Mouse (Mus musculus): ENCODE results near the gene Ccdc30. TPM values are rescaled to one million over a fixed set of nuclear protein-coding genes. Genes with fewer than 3 reads are reported as not detected.

The Ccdc30 gene
- polyA plus RNA-seq, 1 experiment = 8.8 TPM

DNA sequence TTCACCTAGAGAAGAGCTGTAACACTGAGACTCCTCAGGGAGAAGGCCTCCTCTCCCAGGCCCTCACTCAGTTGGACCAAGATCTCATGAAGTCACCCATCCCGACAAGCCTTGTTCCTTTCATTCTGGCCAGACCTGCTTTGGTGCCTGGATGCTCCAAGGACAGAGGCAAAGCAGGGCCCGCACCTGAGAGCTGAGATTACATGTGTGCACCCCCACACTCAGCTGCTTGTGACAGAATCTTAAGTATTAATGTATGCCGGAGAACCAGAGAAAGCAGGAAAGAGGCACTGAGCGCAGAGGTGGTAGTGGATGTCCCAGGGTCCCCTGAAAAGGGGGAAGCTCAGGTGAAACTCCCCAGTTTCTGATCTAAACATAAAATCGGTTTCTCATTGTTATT, 37.8 kb upstream of the Ccdc30 start:
- TF ChIP-seq POLR2A (IDR thresholded peaks at IDR 0.05; ENCODE audit: borderline replicate concordance, insufficient read depth, low read length) (no peak), CTCF (IDR thresholded peaks at IDR 0.05; ENCODE audit: borderline replicate concordance, insufficient read depth, low read depth, low read length) (no peak)
- no peaks in the 10 kb centered on the region; the same call in 1 of the 2 replicates for H3K27me3 ChIP-seq (ENCODE audit: control insufficient read depth, insufficient read depth, low read length)
- DNase-seq = no peak
- no peaks in the 10 kb centered on the region for H3K4me1 ChIP-seq (ENCODE audit: control insufficient read depth, insufficient read depth, low read length)
- H3K4me3 ChIP-seq (replicated peaks; ENCODE audit: insufficient read depth, low read depth, low read length) = no peak overlapping the region
- H3K27ac ChIP-seq (ENCODE audit: insufficient read depth, low read length) = no peak overlapping the region
- WGBS = 77% methylated on average over 5 of the region's 5 CpGs

- H3K4me3 ChIP-seq (replicated peaks; ENCODE audit: insufficient read depth, low read depth, low read length) = no peak overlapping the region
- no peak for TF ChIP-seq CTCF (IDR thresholded peaks at IDR 0.05; ENCODE audit: borderline replicate concordance, insufficient read depth, low read depth, low read length)
- TF ChIP-seq POLR2A (IDR thresholded peaks at IDR 0.05; ENCODE audit: borderline replicate concordance, insufficient read depth, low read length) = no peak
- H3K27me3 ChIP-seq (ENCODE audit: control insufficient read depth, insufficient read depth, low read length) = no peaks in the 10 kb centered on the region; the same call in 1 of the 2 replicates
- WGBS = 73% methylated on average over 7 of the region's 7 CpGs
- DNase-seq = no peak
- H3K27ac ChIP-seq (ENCODE audit: insufficient read depth, low read length) = no peak overlapping the region
- H3K4me1 ChIP-seq (ENCODE audit: control insufficient read depth, insufficient read depth, low read length) = no peaks in the 10 kb centered on the region
These were observed 35.1 kb upstream of the Ccdc30 start for GRCm38 (mm10) chr4:119450436-119450835.

GRCm38 (mm10) chr4:119447786-119448185, 32.5 kb upstream of the Ccdc30 start:
- no peak for TF ChIP-seq POLR2A (IDR thresholded peaks at IDR 0.05; ENCODE audit: borderline replicate concordance, insufficient read depth, low read length)
- no peak for TF ChIP-seq CTCF (IDR thresholded peaks at IDR 0.05; ENCODE audit: borderline replicate concordance, insufficient read depth, low read depth, low read length)
- H3K27me3 ChIP-seq (ENCODE audit: control insufficient read depth, insufficient read depth, low read length) = no peaks in the 10 kb centered on the region
- no peak overlapping the region for H3K4me3 ChIP-seq (replicated peaks; ENCODE audit: insufficient read depth, low read depth, low read length)
- no peak for DNase-seq
- no peaks in the 10 kb centered on the region for H3K4me1 ChIP-seq (ENCODE audit: control insufficient read depth, insufficient read depth, low read length)
- no peak overlapping the region for H3K27ac ChIP-seq (ENCODE audit: insufficient read depth, low read length)
- WGBS = 86% methylated on average over 3 of the region's 3 CpGs

- WGBS = 82% methylated on average over 6 of the region's 6 CpGs
- TF ChIP-seq CTCF (IDR thresholded peaks at IDR 0.05; ENCODE audit: borderline replicate concordance, insufficient read depth, low read depth, low read length) (no peak), POLR2A (IDR thresholded peaks at IDR 0.05; ENCODE audit: borderline replicate concordance, insufficient read depth, low read length) (no peak)
- Histone ChIP-seq H3K4me3 (replicated peaks; ENCODE audit: insufficient read depth, low read depth, low read length) (no peak overlapping the region), H3K27ac (ENCODE audit: insufficient read depth, low read length) (no peak overlapping the region), H3K27me3 (ENCODE audit: control insufficient read depth, insufficient read depth, low read length) (no peaks in the 10 kb centered on the region), H3K4me1 (ENCODE audit: control insufficient read depth, insufficient read depth, low read length) (no peaks in the 10 kb centered on the region)
- no peak for DNase-seq
These were observed 31.9 kb upstream of the Ccdc30 start for GRCm38 (mm10) chr4:119447261-119447660.

GRCm38 (mm10) chr4:119442539-119442938, 27.2 kb upstream of the Ccdc30 start:
- Histone ChIP-seq H3K4me3 (replicated peaks; ENCODE audit: insufficient read depth, low read depth, low read length) (no peak overlapping the region), H3K27me3 (ENCODE audit: control insufficient read depth, insufficient read depth, low read length) (no peaks in the 10 kb centered on the region), H3K27ac (ENCODE audit: insufficient read depth, low read length) (no peak overlapping the region), H3K4me1 (ENCODE audit: control insufficient read depth, insufficient read depth, low read length) (no peaks in the 10 kb centered on the region)
- DNase-seq = no peak
- WGBS = 37% methylated on average over 6 of the region's 6 CpGs
- no peak for TF ChIP-seq POLR2A (IDR thresholded peaks at IDR 0.05; ENCODE audit: borderline replicate concordance, insufficient read depth, low read length)
- no peak for TF ChIP-seq CTCF (IDR thresholded peaks at IDR 0.05; ENCODE audit: borderline replicate concordance, insufficient read depth, low read depth, low read length)

GRCm38 (mm10) chr4:119441836-119442235, 26.5 kb upstream of the Ccdc30 start:
- WGBS = 81% methylated on average over 4 of the region's 4 CpGs

DNA sequence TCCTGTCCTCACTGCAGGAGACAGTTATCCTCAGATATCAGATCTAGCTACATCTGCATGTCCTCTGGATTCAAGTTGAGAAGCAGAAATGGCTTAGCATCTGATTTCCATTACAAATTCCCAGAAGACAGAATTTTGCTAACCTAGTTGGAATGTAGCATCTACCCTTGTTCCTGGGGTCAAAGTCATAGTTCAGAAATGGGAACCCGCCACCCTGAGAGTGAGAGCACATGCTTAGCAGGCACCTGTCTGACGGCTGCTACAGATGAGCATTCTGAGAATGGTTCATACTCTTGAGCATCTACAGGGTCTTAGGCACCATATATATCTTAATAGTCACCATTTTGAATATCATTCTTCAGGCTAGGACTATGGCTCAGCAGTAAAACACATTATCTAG, 22.6 kb upstream of the Ccdc30 start:
- TF ChIP-seq POLR2A (IDR thresholded peaks at IDR 0.05; ENCODE audit: borderline replicate concordance, insufficient read depth, low read length) (no peak), CTCF (IDR thresholded peaks at IDR 0.05; ENCODE audit: borderline replicate concordance, insufficient read depth, low read depth, low read length) (no peak)
- Histone ChIP-seq H3K27me3 (ENCODE audit: control insufficient read depth, insufficient read depth, low read length) (no peaks in the 10 kb centered on the region), H3K27ac (ENCODE audit: insufficient read depth, low read length) (no peak overlapping the region), H3K4me3 (replicated peaks; ENCODE audit: insufficient read depth, low read depth, low read length) (no peak overlapping the region), H3K4me1 (ENCODE audit: control insufficient read depth, insufficient read depth, low read length) (no peaks in the 10 kb centered on the region)
- DNase-seq = no peak
- 90% methylated on average over 2 of the region's 2 CpGs for WGBS

More at GRCm38 (mm10) chr4:119441836-119442235, 26.5 kb upstream of the Ccdc30 start:
- Histone ChIP-seq H3K4me1 (ENCODE audit: control insufficient read depth, insufficient read depth, low read length) (no peaks in the 10 kb centered on the region), H3K4me3 (replicated peaks; ENCODE audit: insufficient read depth, low read depth, low read length) (no peak overlapping the region), H3K27ac (ENCODE audit: insufficient read depth, low read length) (no peak overlapping the region), H3K27me3 (ENCODE audit: control insufficient read depth, insufficient read depth, low read length) (no peaks in the 10 kb centered on the region)
- TF ChIP-seq POLR2A (IDR thresholded peaks at IDR 0.05; ENCODE audit: borderline replicate concordance, insufficient read depth, low read length) (no peak), CTCF (IDR thresholded peaks at IDR 0.05; ENCODE audit: borderline replicate concordance, insufficient read depth, low read depth, low read length) (no peak)
- no peak for DNase-seq

DNA sequence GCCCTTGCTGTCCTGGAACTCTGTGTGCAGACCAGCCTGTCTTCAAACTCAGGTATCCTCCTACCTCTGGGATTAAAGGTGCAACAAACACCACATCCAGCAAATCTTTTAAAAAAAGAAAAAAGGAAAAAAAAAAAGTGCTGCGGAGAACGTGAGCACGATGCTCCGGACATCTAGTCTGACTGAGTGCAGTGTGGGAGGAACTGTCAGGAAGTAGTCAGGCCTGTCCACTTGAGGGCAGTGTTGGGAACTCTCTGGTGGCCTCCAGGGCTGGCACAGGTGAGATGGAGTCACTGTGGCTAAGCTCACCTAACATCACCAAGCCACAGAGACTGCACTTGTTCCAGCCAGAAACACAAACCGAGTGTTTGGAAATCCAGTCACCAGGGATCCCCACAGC, 15.4 kb upstream of the Ccdc30 start:
- WGBS = 13% methylated on average over 5 of the region's 5 CpGs
- TF ChIP-seq POLR2A (IDR thresholded peaks at IDR 0.05; ENCODE audit: borderline replicate concordance, insufficient read depth, low read length) (no peak), CTCF (IDR thresholded peaks at IDR 0.05; ENCODE audit: borderline replicate concordance, insufficient read depth, low read depth, low read length) (peak; percentile 94)
- Histone ChIP-seq H3K4me1 (ENCODE audit: control insufficient read depth, insufficient read depth, low read length) (no peaks in the 10 kb centered on the region), H3K27me3 (ENCODE audit: control insufficient read depth, insufficient read depth, low read length) (no peaks in the 10 kb centered on the region), H3K27ac (ENCODE audit: insufficient read depth, low read length) (no peak overlapping the region), H3K4me3 (replicated peaks; ENCODE audit: insufficient read depth, low read depth, low read length) (no peak overlapping the region)
- DNase-seq = peak; percentile 79 to 83
